Mouse (Mus musculus) midbrain, embryonic 10.5 days (tissue): Measurements from ENCODE around the gene Erlin1. TPM values are rescaled to one million over a fixed set of nuclear protein-coding genes. Genes with fewer than 3 reads are reported as not detected.

Source experiments
- DNase-seq: peaks from one replicate; pipeline ENCODE4 v3.0.0-alpha.2; 2017; ENCODE audit warnings: low spot score
- H3K27ac ChIP-seq: fragments of 300-500 bp; sonication (generic); replicated peaks from 2 replicates; pipeline ENCODE4 v1.5.1; 2016; ENCODE audit warnings: mild to moderate bottlenecking
- H3K27me3 ChIP-seq: fragments of 300-500 bp; sonication (generic); 2 replicates; pipeline ENCODE4 v1.6.1; 2016; ENCODE audit warnings: low read depth, mild to moderate bottlenecking; ENCODE audit not compliant: poor library complexity, severe bottlenecking
- H3K36me3 ChIP-seq: fragments of 300-500 bp; sonication (generic); 2 replicates; pipeline ENCODE4 v1.6.1; 2016; ENCODE audit warnings: mild to moderate bottlenecking, moderate library complexity
- H3K4me1 ChIP-seq: fragments of 300-500 bp; sonication (generic); 2 replicates; pipeline ENCODE4 v1.6.1; 2016
- H3K4me3 ChIP-seq: fragments of 300-500 bp; sonication (generic); 2 replicates; pipeline ENCODE4 v1.5.1; 2016; ENCODE audit warnings: mild to moderate bottlenecking, moderate library complexity
- H3K9me3 ChIP-seq: fragments of 300-500 bp; sonication (generic); replicated peaks from 2 replicates; pipeline ENCODE4 v1.6.1; 2016; ENCODE audit warnings: mild to moderate bottlenecking
- WGBS: fragments of 180-500 bp; shearing (Covaris S2); methylation state at CpG from one replicate; pipeline ENCODE4 v1.1.7; 2016; 5-methylcytosine and 5-hydroxymethylcytosine counted together
- polyA plus RNA-seq: library from polyadenylated mRNA; unstranded; fragments of >200 nt; fragmentation: Nextera tagmentation; extraction: Ambion mirVana; gene quantifications from 2 replicates; pipeline ENCODE4 v1.2.1, GENCODE M21; 2016

The Erlin1 gene
- polyA plus RNA-seq, 1 experiment from 2014 or later: 22.2 TPM

- Histone ChIP-seq H3K9me3 (no peaks in the 10 kb centered on the region), H3K36me3 (peaks cover 93% of the 10 kb centered on the region), H3K4me1 (no peaks in the 10 kb centered on the region), H3K4me3 (no peak overlapping the region), H3K27me3 (no peaks in the 10 kb centered on the region), H3K27ac (no peak overlapping the region)
- DNase-seq: no peak
- 87% methylated on average over 2 of the region's 2 CpGs for WGBS
Observed at GRCm38 (mm10) chr19:44080023-44080422, 10.4 kb upstream of the Erlin1 start.

GRCm38 (mm10) chr19:44077024-44077423 lies 7.4 kb upstream of the Erlin1 start:
- H3K4me3 ChIP-seq: no peak overlapping the region
- H3K4me1 ChIP-seq: no peaks in the 10 kb centered on the region
- DNase-seq: no peak
- H3K27me3 ChIP-seq: no peaks in the 10 kb centered on the region
- H3K9me3 ChIP-seq: no peaks in the 10 kb centered on the region
- H3K27ac ChIP-seq: no peak overlapping the region
- 91% methylated on average over 4 of the region's 4 CpGs for WGBS
- peaks cover 81% of the 10 kb centered on the region for H3K36me3 ChIP-seq

GRCm38 (mm10) chr19:44076457-44076856 lies 6.9 kb upstream of the Erlin1 start:
- H3K27ac ChIP-seq: no peak overlapping the region
- H3K36me3 ChIP-seq: peaks cover 77% of the 10 kb centered on the region
- WGBS: 91% methylated on average over 9 of the region's 9 CpGs
- H3K9me3 ChIP-seq: no peaks in the 10 kb centered on the region
- H3K4me3 ChIP-seq: no peak overlapping the region
- no peak for DNase-seq
- H3K27me3 ChIP-seq: no peaks in the 10 kb centered on the region
- no peaks in the 10 kb centered on the region for H3K4me1 ChIP-seq

- Histone ChIP-seq H3K27me3 (no peaks in the 10 kb centered on the region), H3K4me1 (peaks cover 5% of the 10 kb centered on the region), H3K36me3 (peaks cover 66% of the 10 kb centered on the region), H3K27ac (no peak overlapping the region), H3K4me3 (no peak overlapping the region), H3K9me3 (no peaks in the 10 kb centered on the region)
- DNase-seq: no peak
- 90% methylated on average over 11 of the region's 11 CpGs for whole genome bisulfite sequencing
Observed at GRCm38 (mm10) chr19:44074986-44075385, 5.4 kb upstream of the Erlin1 start.

- H3K4me1 ChIP-seq: peaks cover 23% of the 10 kb centered on the region
- peaks cover 28% of the 10 kb centered on the region for H3K36me3 ChIP-seq
- DNase-seq: no peak
- peaks cover 8% of the 10 kb centered on the region; the same call in 1 of the 2 replicates for H3K27me3 ChIP-seq
- no peak overlapping the region for H3K27ac ChIP-seq
- H3K4me3 ChIP-seq: no peak overlapping the region
- H3K9me3 ChIP-seq: no peaks in the 10 kb centered on the region
- WGBS: 60% methylated on average over 5 of the region's 5 CpGs
Observed at GRCm38 (mm10) chr19:44071166-44071565, 1.6 kb upstream of the Erlin1 start.

- H3K9me3 ChIP-seq: no peaks in the 10 kb centered on the region
- peaks cover 15% of the 10 kb centered on the region for H3K36me3 ChIP-seq
- peaks cover 8% of the 10 kb centered on the region; the same call in 1 of the 2 replicates for H3K27me3 ChIP-seq
- no peak for DNase-seq
- peak overlapping the region; percentile 82 for H3K4me3 ChIP-seq
- WGBS: 14% methylated on average over 4 of the region's 4 CpGs
- peaks cover 23% of the 10 kb centered on the region for H3K4me1 ChIP-seq
- H3K27ac ChIP-seq: peak overlapping the region; percentile 86
Observed at GRCm38 (mm10) chr19:44069914-44070232, 288 bp upstream of the Erlin1 start.

GRCm38 (mm10) chr19:44068232-44068631 lies 1.4 kb downstream of the Erlin1 start:
- no peak for DNase-seq
- H3K27me3 ChIP-seq: peaks cover 8% of the 10 kb centered on the region; the same call in 1 of the 2 replicates
- WGBS: 89% methylated on average over 4 of the region's 4 CpGs
- no peak overlapping the region for H3K27ac ChIP-seq
- H3K4me3 ChIP-seq: peak overlapping the region; percentile 82
- peaks cover 23% of the 10 kb centered on the region for H3K4me1 ChIP-seq
- H3K36me3 ChIP-seq: peaks cover 13% of the 10 kb centered on the region; the same call in 1 of the 2 replicates
- no peaks in the 10 kb centered on the region for H3K9me3 ChIP-seq

GRCm38 (mm10) chr19:44067323-44068049 lies 2.1 kb downstream of the Erlin1 start:
- no peaks in the 10 kb centered on the region for H3K9me3 ChIP-seq
- peaks cover 11% of the 10 kb centered on the region; the same call in 1 of the 2 replicates for H3K36me3 ChIP-seq
- H3K4me1 ChIP-seq: peaks cover 23% of the 10 kb centered on the region
- no peak overlapping the region for H3K4me3 ChIP-seq
- peaks cover 8% of the 10 kb centered on the region; the same call in 1 of the 2 replicates for H3K27me3 ChIP-seq
- H3K27ac ChIP-seq: no peak overlapping the region
- 90% methylated on average over 9 of the region's 9 CpGs for WGBS
- DNase-seq: no peak

- H3K4me1 ChIP-seq: peaks cover 16% of the 10 kb centered on the region
- H3K27ac ChIP-seq: no peak overlapping the region
- H3K4me3 ChIP-seq: no peak overlapping the region
- peaks cover 24% of the 10 kb centered on the region for H3K36me3 ChIP-seq
- WGBS: 91% methylated on average over 2 of the region's 2 CpGs
- H3K27me3 ChIP-seq: peaks cover 8% of the 10 kb centered on the region; the same call in 1 of the 2 replicates
- no peak for DNase-seq
- H3K9me3 ChIP-seq: no peaks in the 10 kb centered on the region
Observed at GRCm38 (mm10) chr19:44064734-44065133, 4.9 kb downstream of the Erlin1 start.

- WGBS: 92% methylated on average over 7 of the region's 7 CpGs
- H3K4me1 ChIP-seq: peaks cover 7% of the 10 kb centered on the region
- H3K27ac ChIP-seq: no peak overlapping the region
- no peaks in the 10 kb centered on the region for H3K9me3 ChIP-seq
- H3K4me3 ChIP-seq: no peak overlapping the region
- H3K36me3 ChIP-seq: peaks cover 32% of the 10 kb centered on the region
- H3K27me3 ChIP-seq: peaks cover 8% of the 10 kb centered on the region; the same call in 1 of the 2 replicates
- DNase-seq: no peak
Observed at GRCm38 (mm10) chr19:44063773-44064172, 5.8 kb downstream of the Erlin1 start.

GRCm38 (mm10) chr19:44060226-44060625 lies 9.4 kb downstream of the Erlin1 start:
- WGBS: 89% methylated on average over 3 of the region's 3 CpGs
- H3K36me3 ChIP-seq: peaks cover 52% of the 10 kb centered on the region
- no peak overlapping the region for H3K27ac ChIP-seq
- H3K4me3 ChIP-seq: no peak overlapping the region
- H3K9me3 ChIP-seq: no peaks in the 10 kb centered on the region
- no peaks in the 10 kb centered on the region for H3K27me3 ChIP-seq
- H3K4me1 ChIP-seq: no peaks in the 10 kb centered on the region
- DNase-seq: no peak

GRCm38 (mm10) chr19:44055173-44055826 lies 14.3 kb downstream of the Erlin1 start:
- H3K9me3 ChIP-seq: no peaks in the 10 kb centered on the region
- no peaks in the 10 kb centered on the region for H3K27me3 ChIP-seq
- no peak overlapping the region for H3K27ac ChIP-seq
- peaks cover 32% of the 10 kb centered on the region for H3K36me3 ChIP-seq
- no peak for DNase-seq
- 80% methylated on average over 4 of the region's 4 CpGs for WGBS
- no peaks in the 10 kb centered on the region for H3K4me1 ChIP-seq
- no peak overlapping the region for H3K4me3 ChIP-seq

GRCm38 (mm10) chr19:44050388-44050787 lies 19.2 kb downstream of the Erlin1 start:
- 93% methylated on average over 4 of the region's 4 CpGs for WGBS
- Histone ChIP-seq H3K9me3 (no peaks in the 10 kb centered on the region), H3K36me3 (peaks cover 21% of the 10 kb centered on the region), H3K27ac (no peak overlapping the region), H3K4me3 (no peak overlapping the region), H3K27me3 (no peaks in the 10 kb centered on the region), H3K4me1 (no peaks in the 10 kb centered on the region)
- no peak for DNase-seq
